Mouse (Mus musculus): Measurements from ENCODE around the gene Gas2.

DNA sequence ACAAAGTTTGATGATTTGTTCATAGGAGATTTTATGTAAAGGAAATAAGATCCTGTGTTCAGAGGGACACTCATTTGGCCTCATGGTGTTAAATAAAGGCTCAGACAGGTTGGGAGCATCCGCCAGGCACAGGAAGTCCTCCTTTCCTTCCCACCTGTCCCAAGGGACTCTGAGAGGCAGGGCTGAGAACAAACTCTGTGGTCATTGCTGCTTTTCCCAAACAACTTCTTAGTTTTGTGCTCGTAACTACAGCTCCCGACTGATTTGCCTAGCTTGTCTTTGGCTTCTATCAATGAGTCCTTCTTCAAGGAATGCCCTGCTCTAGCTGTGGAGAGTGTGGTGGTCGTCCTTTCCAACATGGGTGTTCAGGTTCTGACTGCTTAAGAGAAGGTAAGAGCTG, 18.3 kb downstream of the Gas2 start:
- TF ChIP-seq EP300 (IDR thresholded peaks at IDR 0.05; ENCODE audit: insufficient read depth, low read depth, low read length) (0 out of 2 replicates have a peak, but pooled peaks have one; percentile 28), CTCF (IDR thresholded peaks at IDR 0.05) (no peak), POLR2A (IDR thresholded peaks at IDR 0.05; ENCODE audit: insufficient read depth, low read depth, low read length) (peak; percentile 27; the same call in 1 of the 2 replicates)
